Mouse (Mus musculus): ENCODE measurements around the gene Olfr1465.

Olfr1465 gene

DNA sequence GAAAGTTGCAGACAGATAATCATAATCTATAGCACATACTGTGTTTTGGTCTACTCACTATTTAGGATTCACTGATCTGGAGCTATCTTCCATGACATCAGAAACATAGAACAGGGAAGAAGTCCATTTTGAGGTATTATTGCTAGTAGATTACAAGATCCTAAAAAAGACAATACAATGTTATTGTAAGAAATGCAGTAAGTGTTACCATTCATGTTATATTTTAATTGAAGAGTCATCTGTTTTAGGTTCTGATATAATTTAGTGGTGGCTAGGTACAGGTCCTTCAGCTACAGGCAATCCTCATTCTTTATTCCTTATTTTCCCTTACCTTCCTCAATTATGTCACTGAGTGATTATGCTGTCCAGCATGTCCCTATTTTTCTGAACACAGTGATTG lies at the start of gene Olfr1465:
Gene Olfr1465 (minus strand): TSS at position 101 of the 400 bp plus-strand sequence.
- no peak for DNase-seq (ENCODE audit: low spot score in 2 of 2)

GRCm38 (mm10) chr19:13361936-13362335 lies 46.6 kb upstream of the Olfr1465 start, which contains the start of gene Olfr1467:
Olfr1467 (plus strand) TSS chr19:13362236.
- DNase-seq (ENCODE audit: low spot score in 2 of 2) = no peak

DNA sequence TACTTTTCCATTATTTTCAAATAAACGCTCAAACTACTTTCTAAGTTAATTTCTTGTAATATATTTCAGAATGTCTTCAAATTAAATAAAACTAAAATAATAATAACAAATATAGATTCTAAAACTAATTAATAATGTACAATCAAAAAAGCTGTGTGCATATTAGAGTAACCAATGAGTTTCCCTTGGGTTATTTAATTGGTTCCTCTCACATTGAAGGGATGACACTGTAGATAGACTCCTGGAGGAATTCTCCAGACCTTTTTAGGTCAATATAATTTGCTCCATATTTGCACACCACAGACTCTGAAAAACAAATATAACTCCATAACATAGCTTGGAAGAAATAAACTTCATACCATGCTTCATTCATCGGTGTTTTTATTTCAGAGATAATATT lies 23.2 kb upstream of the Olfr1465 start, which contains the start of gene Olfr1466:
Gene Olfr1466 (plus strand): TSS at position 301 of the 400 bp plus-strand sequence.
- DNase-seq (ENCODE audit: low spot score in 2 of 2) = no peak
